Mouse (Mus musculus) ES-Bruce4 (cell line): ENCODE data around the gene Ccdc134. TPM values are rescaled to one million over a fixed set of nuclear protein-coding genes. Genes with fewer than 3 reads are reported as not detected.

ENCODE experiments used
- H3K27ac ChIP-seq: 2 replicates; pipeline ENCODE4 v1.5.1; 2012; ENCODE audit warnings: low read length, inconsistent platforms; ENCODE audit not compliant: insufficient read depth
- H3K27me3 ChIP-seq: 2 replicates; pipeline ENCODE4 v1.6.1; 2012; ENCODE audit warnings: mild to moderate bottlenecking, low read length, inconsistent platforms; ENCODE audit not compliant: control insufficient read depth, poor library complexity, insufficient read depth, severe bottlenecking
- H3K36me3 ChIP-seq: 2 replicates; pipeline ENCODE4 v1.6.1; 2012; ENCODE audit warnings: inconsistent platforms, mild to moderate bottlenecking, low read length, moderate library complexity; ENCODE audit not compliant: control insufficient read depth, poor library complexity, insufficient read depth, severe bottlenecking
- H3K4me1 ChIP-seq: one replicate; pipeline ENCODE4 v1.8.1; 2011; ENCODE audit warnings: low read length; ENCODE audit not compliant: control insufficient read depth, insufficient read depth
- H3K4me3 ChIP-seq: 2 replicates; pipeline ENCODE4 v1.5.1; 2011; ENCODE audit warnings: low read depth, mild to moderate bottlenecking, low read length
- H3K9ac ChIP-seq: 2 replicates; pipeline ENCODE4 v1.6.1; 2012; ENCODE audit warnings: low read depth, mild to moderate bottlenecking, inconsistent platforms; ENCODE audit not compliant: poor library complexity, severe bottlenecking
- H3K9me3 ChIP-seq: replicated peaks from 2 replicates; pipeline ENCODE4 v1.6.1; 2012; ENCODE audit warnings: mild to moderate bottlenecking, low read length, inconsistent platforms; ENCODE audit not compliant: control insufficient read depth, poor library complexity, insufficient read depth, severe bottlenecking
- CTCF ChIP-seq: IDR thresholded peaks from one replicate; pipeline ENCODE4 v1.8.1; 2011; ENCODE audit warnings: low read depth, low read length
- EP300 ChIP-seq: IDR thresholded peaks from 2 replicates; pipeline ENCODE4 v1.6.1; 2011; ENCODE audit warnings: low read depth, low read length; ENCODE audit not compliant: insufficient read depth
- POLR2A ChIP-seq: IDR thresholded peaks from one replicate; pipeline ENCODE4 v1.8.1; 2011; ENCODE audit warnings: low read length; ENCODE audit not compliant: insufficient read depth
- polyA plus RNA-seq: library from polyadenylated mRNA; stranded (reverse); fragments of >200 nt; gene quantifications from 2 replicates; pipeline ENCODE4 v1.2.4, GENCODE M21; 2011; ENCODE audit warnings: low read depth; ENCODE audit not compliant: missing spikeins, insufficient read depth, insufficient read length

Gene Ccdc134
- polyA plus RNA-seq, 1 experiment, result 15.0 TPM

GRCm38 (mm10) chr15:82151176-82151575, 23.5 kb downstream of the Ccdc134 start:
- TF ChIP-seq POLR2A, result no peak
- TF ChIP-seq EP300, result no peak
- no peak for TF ChIP-seq CTCF
- Histone ChIP-seq H3K27me3 (no peaks in the 10 kb centered on the region), H3K4me3 (no peak overlapping the region), H3K4me1 (peaks cover 9% of the 10 kb centered on the region), H3K9ac (no peak overlapping the region), H3K9me3 (no peaks in the 10 kb centered on the region), H3K27ac (no peak overlapping the region), H3K36me3 (0 out of 2 replicates have a peak, but pooled peaks cover 5% of the 10 kb centered on the region)

- Histone ChIP-seq H3K4me1 (peaks cover 12% of the 10 kb centered on the region), H3K4me3 (no peak overlapping the region), H3K27me3 (no peaks in the 10 kb centered on the region), H3K27ac (no peak overlapping the region), H3K9ac (no peak overlapping the region), H3K9me3 (no peaks in the 10 kb centered on the region), H3K36me3 (0 out of 2 replicates have a peak, but pooled peaks cover 7% of the 10 kb centered on the region)
- TF ChIP-seq EP300 (no peak), CTCF (no peak), POLR2A (no peak)
These were observed 24.3 kb downstream of the Ccdc134 start for GRCm38 (mm10) chr15:82152022-82152421.

GRCm38 (mm10) chr15:82152435-82152834, 24.7 kb downstream of the Ccdc134 start:
- H3K4me1 ChIP-seq, result peaks cover 12% of the 10 kb centered on the region
- 0 out of 2 replicates have a peak, but pooled peaks cover 7% of the 10 kb centered on the region for H3K36me3 ChIP-seq
- H3K27ac ChIP-seq, result no peak overlapping the region
- H3K9me3 ChIP-seq, result no peaks in the 10 kb centered on the region
- no peak overlapping the region for H3K4me3 ChIP-seq
- H3K9ac ChIP-seq, result no peak overlapping the region
- no peak for TF ChIP-seq CTCF
- TF ChIP-seq POLR2A, result no peak
- TF ChIP-seq EP300, result no peak
- H3K27me3 ChIP-seq, result no peaks in the 10 kb centered on the region

GRCm38 (mm10) chr15:82156298-82156697, 28.6 kb downstream of the Ccdc134 start:
- 0 out of 2 replicates have a peak, but pooled peaks cover 2% of the 10 kb centered on the region for H3K36me3 ChIP-seq
- H3K27me3 ChIP-seq, result no peaks in the 10 kb centered on the region
- no peaks in the 10 kb centered on the region for H3K9me3 ChIP-seq
- peaks cover 10% of the 10 kb centered on the region for H3K4me1 ChIP-seq
- H3K27ac ChIP-seq, result no peak overlapping the region
- no peak overlapping the region for H3K9ac ChIP-seq
- H3K4me3 ChIP-seq, result no peak overlapping the region
- TF ChIP-seq POLR2A (no peak), CTCF (no peak), EP300 (no peak)

DNA sequence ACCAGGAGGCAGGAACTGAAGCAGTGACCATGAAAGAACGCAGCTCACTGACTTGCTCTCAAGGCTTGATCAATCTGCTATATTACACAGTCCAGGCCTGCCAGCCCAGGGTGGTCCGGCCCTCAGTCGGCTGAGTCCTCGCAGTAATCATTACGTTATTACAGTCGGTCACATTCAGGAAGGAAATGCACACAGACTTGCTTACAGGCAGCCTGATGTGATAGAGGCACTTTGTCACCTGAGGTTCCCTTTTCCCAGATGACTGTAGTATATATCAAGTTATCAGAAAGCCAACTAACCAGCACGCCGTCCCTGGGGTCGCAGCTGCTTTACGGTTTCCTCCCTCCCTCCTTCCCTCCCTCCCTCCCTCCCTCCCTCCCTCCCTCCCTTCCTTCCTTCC, 29.2 kb downstream of the Ccdc134 start:
- no peak overlapping the region for H3K27ac ChIP-seq
- H3K4me1 ChIP-seq, result peaks cover 10% of the 10 kb centered on the region
- H3K9me3 ChIP-seq, result no peaks in the 10 kb centered on the region
- no peak overlapping the region for H3K9ac ChIP-seq
- H3K4me3 ChIP-seq, result no peak overlapping the region
- TF ChIP-seq EP300 (no peak), CTCF (no peak), POLR2A (no peak)
- 0 out of 2 replicates have a peak, but pooled peaks cover 2% of the 10 kb centered on the region for H3K36me3 ChIP-seq
- no peaks in the 10 kb centered on the region for H3K27me3 ChIP-seq

- Histone ChIP-seq H3K36me3 (0 out of 2 replicates have a peak, but pooled peaks cover 2% of the 10 kb centered on the region), H3K9me3 (no peaks in the 10 kb centered on the region), H3K27me3 (no peaks in the 10 kb centered on the region), H3K4me1 (peaks cover 6% of the 10 kb centered on the region), H3K9ac (no peak overlapping the region), H3K27ac (no peak overlapping the region), H3K4me3 (no peak overlapping the region)
- TF ChIP-seq EP300 (no peak), CTCF (no peak), POLR2A (no peak)
These were observed 30.7 kb downstream of the Ccdc134 start for GRCm38 (mm10) chr15:82158243-82159035.
